Mouse (Mus musculus) regulatory T cell (primary cell): ENCODE data around the gene Gm29666.

ENCODE experiments used
- in situ Hi-C: fragments of 300-600 bp; cut with MboI, MseI; formaldehyde crosslinking; loops from one replicate; pipeline ENCODE4 v1.15.1; 2025; ENCODE audit warnings: high pct_unique_total_duplicates

Gene Gm29666

GRCm38 (mm10) chr15:84919938-84920337, at the start of gene Gm29666:
Gene Gm29666 (minus strand): TSS chr15:84920038.
- in situ Hi-C loops, result loop anchor here (5.0 kb wide), 1 partner anchor 67 kb away; the partner anchor contains the start of gene 5031439G07Rik

- in situ Hi-C loops, result no loop called here
Measured at GRCm38 (mm10) chr15:84968534-84968933, 48.7 kb upstream of the Gm29666 start.

GRCm38 (mm10) chr15:84965575-84966360, 45.9 kb upstream of the Gm29666 start:
- in situ Hi-C loops, result no loop called here

GRCm38 (mm10) chr15:84964771-84965170, 44.9 kb upstream of the Gm29666 start:
- in situ Hi-C loops, result no loop called here

GRCm38 (mm10) chr15:84962518-84962917, 42.7 kb upstream of the Gm29666 start:
- in situ Hi-C loops, result no loop called here

- in situ Hi-C loops, result no loop called here
Measured at GRCm38 (mm10) chr15:84960692-84961091, 40.9 kb upstream of the Gm29666 start.

GRCm38 (mm10) chr15:84959891-84960290, 40.1 kb upstream of the Gm29666 start:
- in situ Hi-C loops, result no loop called here

GRCm38 (mm10) chr15:84958331-84958730, 38.5 kb upstream of the Gm29666 start:
- in situ Hi-C loops, result no loop called here

- in situ Hi-C loops, result no loop called here
Measured at GRCm38 (mm10) chr15:84957851-84958250, 38.0 kb upstream of the Gm29666 start.

GRCm38 (mm10) chr15:84953259-84953658, 33.4 kb upstream of the Gm29666 start:
- in situ Hi-C loops, result no loop called here

GRCm38 (mm10) chr15:84950053-84950452, 30.2 kb upstream of the Gm29666 start:
- in situ Hi-C loops, result no loop called here

- in situ Hi-C loops, result no loop called here
Measured at GRCm38 (mm10) chr15:84948990-84949389, 29.2 kb upstream of the Gm29666 start.

GRCm38 (mm10) chr15:84944319-84944718, 24.5 kb upstream of the Gm29666 start:
- in situ Hi-C loops, result no loop called here

- in situ Hi-C loops, result no loop called here
Measured at GRCm38 (mm10) chr15:84942647-84943285, 22.9 kb upstream of the Gm29666 start.

- in situ Hi-C loops, result no loop called here
Measured at GRCm38 (mm10) chr15:84940102-84940501, 20.3 kb upstream of the Gm29666 start.

GRCm38 (mm10) chr15:84934901-84935300, 15.1 kb upstream of the Gm29666 start:
- in situ Hi-C loops, result no loop called here

- in situ Hi-C loops, result no loop called here
Measured at GRCm38 (mm10) chr15:84932351-84932750, 12.5 kb upstream of the Gm29666 start.

- in situ Hi-C loops, result no loop called here
Measured at GRCm38 (mm10) chr15:84925495-84926018, 5.7 kb upstream of the Gm29666 start.

- in situ Hi-C loops, result loop anchor here (5.0 kb wide), 1 partner anchor 62 kb away; the partner anchor contains the start of gene 5031439G07Rik
Measured at GRCm38 (mm10) chr15:84924781-84925315, 5.0 kb upstream of the Gm29666 start.

GRCm38 (mm10) chr15:84923508-84924181, 3.8 kb upstream of the Gm29666 start:
- in situ Hi-C loops, result loop anchor here (5.0 kb wide), 1 partner anchor 64 kb away; the partner anchor contains the start of gene 5031439G07Rik

GRCm38 (mm10) chr15:84922884-84923507, 3.2 kb upstream of the Gm29666 start, which contains the start of gene Nup50:
Gene Nup50 (plus strand): TSS chr15:84923411.
- in situ Hi-C loops, result loop anchor here (5.0 kb wide), 1 partner anchor 64 kb away; the partner anchor contains the start of gene 5031439G07Rik
